Mouse (Mus musculus): Measurements from ENCODE around the gene Nup88. TPM values are rescaled to one million over a fixed set of nuclear protein-coding genes. Genes with fewer than 3 reads are reported as not detected.

The Nup88 gene
- polyA plus RNA-seq (2015; fragmentation: Nextera tagmentation; extraction: Ambion mirVana) = 107 and 116 TPM in 2 replicates

- ATAC-seq (ENCODE audit: insufficient read depth, low FRiP score) = peak; percentile 98
- peak within 1 kb of the TSS; percentile 91 for H3K27ac ChIP-seq (ENCODE audit: low read length)
- H3K4me3 ChIP-seq (replicated peaks; ENCODE audit: low read length) = peak within 1 kb of the TSS; percentile 73
- peaks cover 16% of the 10 kb centered on the region for H3K4me1 ChIP-seq (ENCODE audit: control insufficient read depth, insufficient read depth, low read length)
- peak within 1 kb of the TSS; percentile 84 for H3K9ac ChIP-seq (ENCODE audit: low read length)
- no peaks in the 10 kb centered on the region for H3K9me3 ChIP-seq (replicated peaks; ENCODE audit: control insufficient read depth, low read length)
- under 1% methylated on average over 43 of the region's 43 CpGs for WGBS
- H3K4me2 ChIP-seq (ENCODE audit: low read depth, low read length) = peak within 1 kb of the TSS; percentile 95
- H3K27me3 ChIP-seq (ENCODE audit: control insufficient read depth, insufficient read depth, low read length) = no peaks in the 10 kb centered on the region
- peaks cover 10% of the 10 kb centered on the region for H3K36me3 ChIP-seq (ENCODE audit: control insufficient read depth, insufficient read depth, low read length)
Measured at GRCm38 (mm10) chr11:70969821-70970559, at the start of gene Nup88, which contains the start of gene Rpain. Gene Nup88 (minus strand): TSS chr11:70969973. Gene Rpain (plus strand): TSS chr11:70970213.

GRCm38 (mm10) chr11:71018416-71019200 is 48.8 kb upstream of the Nup88 start:
- WGBS = 4% methylated on average over 28 of the region's 28 CpGs
- H3K4me3 ChIP-seq (replicated peaks; ENCODE audit: low read length) = peak overlapping the region; percentile 98
- H3K9ac ChIP-seq (ENCODE audit: low read length) = peak overlapping the region; percentile 98
- ATAC-seq (ENCODE audit: insufficient read depth, low FRiP score) = peak; percentile 8; the same call in 1 of the 2 replicates
- H3K36me3 ChIP-seq (ENCODE audit: control insufficient read depth, insufficient read depth, low read length) = no peaks in the 10 kb centered on the region
- H3K27me3 ChIP-seq (ENCODE audit: control insufficient read depth, insufficient read depth, low read length) = no peaks in the 10 kb centered on the region
- H3K27ac ChIP-seq (ENCODE audit: low read length) = peak overlapping the region; percentile 76
- H3K4me2 ChIP-seq (ENCODE audit: low read depth, low read length) = peak overlapping the region; percentile 90
- no peaks in the 10 kb centered on the region for H3K9me3 ChIP-seq (replicated peaks; ENCODE audit: control insufficient read depth, low read length)
- peaks cover 27% of the 10 kb centered on the region for H3K4me1 ChIP-seq (ENCODE audit: control insufficient read depth, insufficient read depth, low read length)

GRCm38 (mm10) chr11:71017051-71017450 is 47.3 kb upstream of the Nup88 start:
- H3K4me1 ChIP-seq (ENCODE audit: control insufficient read depth, insufficient read depth, low read length) = peaks cover 27% of the 10 kb centered on the region
- WGBS = 86% methylated on average over 1 of the region's 1 CpGs
- no peak overlapping the region for H3K9ac ChIP-seq (ENCODE audit: low read length)
- ATAC-seq (ENCODE audit: insufficient read depth, low FRiP score) = no peak
- no peaks in the 10 kb centered on the region for H3K27me3 ChIP-seq (ENCODE audit: control insufficient read depth, insufficient read depth, low read length)
- H3K36me3 ChIP-seq (ENCODE audit: control insufficient read depth, insufficient read depth, low read length) = peaks cover 3% of the 10 kb centered on the region; the same call in 1 of the 2 replicates
- no peak overlapping the region for H3K4me2 ChIP-seq (ENCODE audit: low read depth, low read length)
- no peak overlapping the region for H3K4me3 ChIP-seq (replicated peaks; ENCODE audit: low read length)
- H3K9me3 ChIP-seq (replicated peaks; ENCODE audit: control insufficient read depth, low read length) = no peaks in the 10 kb centered on the region
- no peak overlapping the region for H3K27ac ChIP-seq (ENCODE audit: low read length)

GRCm38 (mm10) chr11:71012743-71013142 is 43.0 kb upstream of the Nup88 start:
- WGBS = 96% methylated on average over 7 of the region's 7 CpGs
- Histone ChIP-seq H3K9ac (ENCODE audit: low read length) (no peak overlapping the region), H3K27me3 (ENCODE audit: control insufficient read depth, insufficient read depth, low read length) (no peaks in the 10 kb centered on the region), H3K27ac (ENCODE audit: low read length) (no peak overlapping the region), H3K4me2 (ENCODE audit: low read depth, low read length) (no peak overlapping the region), H3K9me3 (replicated peaks; ENCODE audit: control insufficient read depth, low read length) (no peaks in the 10 kb centered on the region), H3K36me3 (ENCODE audit: control insufficient read depth, insufficient read depth, low read length) (peaks cover 24% of the 10 kb centered on the region), H3K4me1 (ENCODE audit: control insufficient read depth, insufficient read depth, low read length) (peaks cover 12% of the 10 kb centered on the region), H3K4me3 (replicated peaks; ENCODE audit: low read length) (no peak overlapping the region)
- ATAC-seq (ENCODE audit: insufficient read depth, low FRiP score) = no peak

GRCm38 (mm10) chr11:71008321-71008720 is 38.5 kb upstream of the Nup88 start:
- Histone ChIP-seq H3K4me1 (ENCODE audit: control insufficient read depth, insufficient read depth, low read length) (peaks cover 5% of the 10 kb centered on the region), H3K27ac (ENCODE audit: low read length) (no peak overlapping the region), H3K36me3 (ENCODE audit: control insufficient read depth, insufficient read depth, low read length) (peaks cover 24% of the 10 kb centered on the region), H3K9ac (ENCODE audit: low read length) (no peak overlapping the region), H3K4me2 (ENCODE audit: low read depth, low read length) (no peak overlapping the region), H3K4me3 (replicated peaks; ENCODE audit: low read length) (no peak overlapping the region), H3K9me3 (replicated peaks; ENCODE audit: control insufficient read depth, low read length) (no peaks in the 10 kb centered on the region), H3K27me3 (ENCODE audit: control insufficient read depth, insufficient read depth, low read length) (no peaks in the 10 kb centered on the region)
- ATAC-seq (ENCODE audit: insufficient read depth, low FRiP score) = no peak
- WGBS = 89% methylated on average over 3 of the region's 3 CpGs

- no peak for ATAC-seq (ENCODE audit: insufficient read depth, low FRiP score)
- peaks cover 10% of the 10 kb centered on the region for H3K4me1 ChIP-seq (ENCODE audit: control insufficient read depth, insufficient read depth, low read length)
- H3K36me3 ChIP-seq (ENCODE audit: control insufficient read depth, insufficient read depth, low read length) = peaks cover 23% of the 10 kb centered on the region
- H3K4me2 ChIP-seq (ENCODE audit: low read depth, low read length) = no peak overlapping the region
- no peaks in the 10 kb centered on the region for H3K27me3 ChIP-seq (ENCODE audit: control insufficient read depth, insufficient read depth, low read length)
- H3K9me3 ChIP-seq (replicated peaks; ENCODE audit: control insufficient read depth, low read length) = no peaks in the 10 kb centered on the region
- no peak overlapping the region for H3K9ac ChIP-seq (ENCODE audit: low read length)
- WGBS = 83% methylated on average over 7 of the region's 7 CpGs
- H3K4me3 ChIP-seq (replicated peaks; ENCODE audit: low read length) = no peak overlapping the region
- no peak overlapping the region for H3K27ac ChIP-seq (ENCODE audit: low read length)
Measured at GRCm38 (mm10) chr11:71007831-71008230, 38.1 kb upstream of the Nup88 start.

GRCm38 (mm10) chr11:71007026-71007425 is 37.3 kb upstream of the Nup88 start:
- peaks cover 13% of the 10 kb centered on the region for H3K4me1 ChIP-seq (ENCODE audit: control insufficient read depth, insufficient read depth, low read length)
- 93% methylated on average over 6 of the region's 6 CpGs for WGBS
- no peak overlapping the region for H3K9ac ChIP-seq (ENCODE audit: low read length)
- H3K4me3 ChIP-seq (replicated peaks; ENCODE audit: low read length) = no peak overlapping the region
- H3K27ac ChIP-seq (ENCODE audit: low read length) = no peak overlapping the region
- no peak overlapping the region for H3K4me2 ChIP-seq (ENCODE audit: low read depth, low read length)
- no peaks in the 10 kb centered on the region for H3K9me3 ChIP-seq (replicated peaks; ENCODE audit: control insufficient read depth, low read length)
- H3K36me3 ChIP-seq (ENCODE audit: control insufficient read depth, insufficient read depth, low read length) = peaks cover 20% of the 10 kb centered on the region
- no peaks in the 10 kb centered on the region for H3K27me3 ChIP-seq (ENCODE audit: control insufficient read depth, insufficient read depth, low read length)
- ATAC-seq (ENCODE audit: insufficient read depth, low FRiP score) = no peak

GRCm38 (mm10) chr11:71005046-71005445 is 35.3 kb upstream of the Nup88 start:
- H3K27me3 ChIP-seq (ENCODE audit: control insufficient read depth, insufficient read depth, low read length) = no peaks in the 10 kb centered on the region
- H3K27ac ChIP-seq (ENCODE audit: low read length) = peak overlapping the region; percentile 24; the same call in 1 of the 2 replicates
- H3K36me3 ChIP-seq (ENCODE audit: control insufficient read depth, insufficient read depth, low read length) = peaks cover 10% of the 10 kb centered on the region
- WGBS = 57% methylated on average over 5 of the region's 5 CpGs
- H3K4me1 ChIP-seq (ENCODE audit: control insufficient read depth, insufficient read depth, low read length) = peaks cover 13% of the 10 kb centered on the region
- H3K4me3 ChIP-seq (replicated peaks; ENCODE audit: low read length) = peak overlapping the region; percentile 91
- H3K9ac ChIP-seq (ENCODE audit: low read length) = no peak overlapping the region
- peak overlapping the region; percentile 53 for H3K4me2 ChIP-seq (ENCODE audit: low read depth, low read length)
- no peaks in the 10 kb centered on the region for H3K9me3 ChIP-seq (replicated peaks; ENCODE audit: control insufficient read depth, low read length)
- ATAC-seq (ENCODE audit: insufficient read depth, low FRiP score) = no peak

- Histone ChIP-seq H3K4me2 (ENCODE audit: low read depth, low read length) (peak within 1 kb of the TSS; percentile 68), H3K4me3 (replicated peaks; ENCODE audit: low read length) (peak within 1 kb of the TSS; percentile 91), H3K27me3 (ENCODE audit: control insufficient read depth, insufficient read depth, low read length) (no peaks in the 10 kb centered on the region), H3K36me3 (ENCODE audit: control insufficient read depth, insufficient read depth, low read length) (peaks cover 7% of the 10 kb centered on the region; the same call in 1 of the 2 replicates), H3K27ac (ENCODE audit: low read length) (peak within 1 kb of the TSS; percentile 84), H3K9me3 (replicated peaks; ENCODE audit: control insufficient read depth, low read length) (no peaks in the 10 kb centered on the region), H3K4me1 (ENCODE audit: control insufficient read depth, insufficient read depth, low read length) (peaks cover 13% of the 10 kb centered on the region), H3K9ac (ENCODE audit: low read length) (peak within 1 kb of the TSS; percentile 85)
- ATAC-seq (ENCODE audit: insufficient read depth, low FRiP score) = peak; percentile 97
- 0% methylated on average over 35 of the region's 35 CpGs for WGBS
Measured at GRCm38 (mm10) chr11:71004316-71004773, 34.6 kb upstream of the Nup88 start, which contains the start of gene Dhx33. Gene Dhx33 (minus strand): TSS chr11:71004437.

All from stomach, embryonic 16.5 days (tissue).